Mouse (Mus musculus) G1E (cell line): Measurements from ENCODE around the gene Coro1b.
"Not testable (repeated sequence)": the region's sequence is repeated elsewhere in the genome, so short reads cannot be mapped to it uniquely, and the experiment has no call there.

Source experiments
- CTCF ChIP-seq: IDR thresholded peaks from 2 replicates; pipeline ENCODE4 v1.5.1; 2012; ENCODE audit warnings: low read depth, low read length, inconsistent platforms, mixed read lengths
- TAL1 ChIP-seq: conservative IDR thresholded peaks from 2 replicates; pipeline ENCODE4 v1.6.1; 2012; ENCODE audit warnings: low read depth, low read length, inconsistent platforms, mixed read lengths

DNA sequence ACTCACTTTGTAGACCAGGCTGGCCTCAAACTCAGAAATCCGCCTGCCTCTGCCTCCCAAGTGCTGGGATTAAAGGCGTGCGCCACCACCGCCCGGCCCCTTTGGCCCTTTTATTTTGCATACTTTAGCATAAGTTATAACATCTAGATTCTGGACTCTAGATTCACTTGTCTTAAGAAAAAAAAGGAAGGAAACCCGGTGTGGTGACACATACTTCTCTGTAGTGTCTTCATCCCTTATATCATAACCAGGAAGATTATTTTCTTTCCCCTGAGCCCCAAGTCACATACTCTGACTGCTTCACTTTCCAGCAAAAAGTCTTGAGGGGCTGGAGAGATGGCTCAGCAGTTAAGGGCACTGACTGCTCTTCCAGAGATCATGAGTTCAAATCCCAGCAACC lies 26.5 kb upstream of the Coro1b start:
- not testable (repeated sequence) for TF ChIP-seq CTCF, TAL1
